Mouse (Mus musculus) embryonic facial prominence, embryonic 15.5 days (tissue): Measurements from ENCODE around the gene Exoc4. TPM values are rescaled to one million over a fixed set of nuclear protein-coding genes. Genes with fewer than 3 reads are reported as not detected.

Source experiments
- ATAC-seq: fragments of 200-750 bp; cut with Nextera tagmentation; 2 replicates; pipeline ENCODE4 v1.8.0; 2017; ENCODE audit warnings: low read depth, moderate TSS enrichment; ENCODE audit not compliant: insufficient number of reproducible peaks, low FRiP score, low TSS enrichment
- H3K27ac ChIP-seq: fragments of 300-500 bp; sonication (generic); replicated peaks from 2 replicates; pipeline ENCODE4 v1.5.1; 2015; ENCODE audit warnings: mild to moderate bottlenecking, inconsistent platforms
- H3K27me3 ChIP-seq: fragments of 300-500 bp; sonication (generic); 2 replicates; pipeline ENCODE4 v1.6.1; 2015; ENCODE audit warnings: inconsistent platforms
- H3K36me3 ChIP-seq: fragments of 300-500 bp; sonication (generic); 2 replicates; pipeline ENCODE4 v1.6.1; 2015; ENCODE audit warnings: mild to moderate bottlenecking, inconsistent platforms
- H3K4me1 ChIP-seq: fragments of 300-500 bp; sonication (generic); 2 replicates; pipeline ENCODE4 v1.6.1; 2015; ENCODE audit warnings: inconsistent platforms
- H3K4me2 ChIP-seq: fragments of 300-500 bp; sonication (generic); replicated peaks from 2 replicates; pipeline ENCODE4 v1.6.1; 2015; ENCODE audit warnings: mild to moderate bottlenecking, inconsistent platforms
- H3K4me3 ChIP-seq: fragments of 300-500 bp; sonication (generic); replicated peaks from 2 replicates; pipeline ENCODE4 v1.5.1; 2015; ENCODE audit warnings: mild to moderate bottlenecking, inconsistent platforms
- H3K9ac ChIP-seq: fragments of 300-500 bp; sonication (generic); 2 replicates; pipeline ENCODE4 v1.6.1; 2015; ENCODE audit warnings: inconsistent platforms
- H3K9me3 ChIP-seq: fragments of 300-500 bp; sonication (generic); replicated peaks from 2 replicates; pipeline ENCODE4 v1.6.1; 2016; ENCODE audit warnings: inconsistent platforms
- WGBS: fragments of 180-500 bp; shearing (Covaris S2); methylation state at CpG from one replicate; pipeline ENCODE4 v1.1.7; 2015; 5-methylcytosine and 5-hydroxymethylcytosine counted together
- polyA plus RNA-seq: library from polyadenylated mRNA; unstranded; fragments of >200 nt; fragmentation: Nextera tagmentation; extraction: Ambion mirVana; gene quantifications from 2 replicates; pipeline ENCODE4 v1.2.1, GENCODE M21; 2015

Exoc4 gene
- polyA plus RNA-seq, 1 experiment from 2014 or later = 36.7 TPM

DNA sequence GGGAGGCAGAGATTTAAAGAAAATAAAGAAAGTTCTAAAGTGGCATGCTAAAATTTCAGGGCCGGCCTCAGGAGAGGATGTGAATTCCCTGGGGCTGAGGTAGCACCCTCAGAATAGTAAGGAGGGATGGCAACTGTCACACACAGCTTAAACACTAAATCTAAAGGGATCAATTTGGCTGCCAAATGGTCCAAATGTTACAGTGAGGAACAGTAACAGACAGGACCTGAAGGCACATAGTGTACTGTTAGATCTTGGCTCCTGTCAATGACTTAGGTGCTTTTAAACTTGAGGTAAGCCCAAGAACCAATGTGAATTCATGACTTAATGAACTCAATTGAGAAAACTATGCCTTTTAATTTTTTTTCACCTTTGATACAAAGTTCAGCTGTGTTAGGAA, 622.4 kb downstream of the Exoc4 start:
- no peak for ATAC-seq
- Histone ChIP-seq H3K27me3 (no peaks in the 10 kb centered on the region), H3K4me3 (no peak overlapping the region), H3K9me3 (no peaks in the 10 kb centered on the region), H3K27ac (no peak overlapping the region), H3K4me2 (no peak overlapping the region), H3K9ac (no peak overlapping the region), H3K36me3 (no peaks in the 10 kb centered on the region), H3K4me1 (peaks cover 8% of the 10 kb centered on the region; the same call in 1 of the 2 replicates)
- WGBS = 29% methylated on average over 1 of the region's 1 CpGs

- Histone ChIP-seq H3K9me3 (no peaks in the 10 kb centered on the region), H3K9ac (no peak overlapping the region), H3K4me2 (no peak overlapping the region), H3K27ac (no peak overlapping the region), H3K27me3 (no peaks in the 10 kb centered on the region), H3K4me1 (peaks cover 8% of the 10 kb centered on the region; the same call in 1 of the 2 replicates), H3K36me3 (no peaks in the 10 kb centered on the region), H3K4me3 (no peak overlapping the region)
- WGBS = 5% methylated on average over 1 of the region's 1 CpGs
- ATAC-seq = no peak
These were observed 623.3 kb downstream of the Exoc4 start for GRCm38 (mm10) chr6:33872192-33872591.

GRCm38 (mm10) chr6:33873000-33873399, 624.1 kb downstream of the Exoc4 start:
- ATAC-seq = no peak
- Histone ChIP-seq H3K9me3 (no peaks in the 10 kb centered on the region), H3K4me3 (no peak overlapping the region), H3K27ac (no peak overlapping the region), H3K27me3 (no peaks in the 10 kb centered on the region), H3K4me2 (no peak overlapping the region), H3K36me3 (no peaks in the 10 kb centered on the region), H3K9ac (no peak overlapping the region), H3K4me1 (peaks cover 8% of the 10 kb centered on the region; the same call in 1 of the 2 replicates)
- WGBS = 78% methylated on average over 5 of the region's 5 CpGs

GRCm38 (mm10) chr6:33874291-33875014, 625.6 kb downstream of the Exoc4 start:
- H3K9ac ChIP-seq = no peak overlapping the region
- H3K4me1 ChIP-seq = peaks cover 8% of the 10 kb centered on the region; the same call in 1 of the 2 replicates
- H3K4me2 ChIP-seq = no peak overlapping the region
- H3K4me3 ChIP-seq = no peak overlapping the region
- H3K27me3 ChIP-seq = no peaks in the 10 kb centered on the region
- H3K36me3 ChIP-seq = no peaks in the 10 kb centered on the region
- ATAC-seq = no peak
- 64% methylated on average over 8 of the region's 8 CpGs for WGBS
- no peaks in the 10 kb centered on the region for H3K9me3 ChIP-seq
- no peak overlapping the region for H3K27ac ChIP-seq

DNA sequence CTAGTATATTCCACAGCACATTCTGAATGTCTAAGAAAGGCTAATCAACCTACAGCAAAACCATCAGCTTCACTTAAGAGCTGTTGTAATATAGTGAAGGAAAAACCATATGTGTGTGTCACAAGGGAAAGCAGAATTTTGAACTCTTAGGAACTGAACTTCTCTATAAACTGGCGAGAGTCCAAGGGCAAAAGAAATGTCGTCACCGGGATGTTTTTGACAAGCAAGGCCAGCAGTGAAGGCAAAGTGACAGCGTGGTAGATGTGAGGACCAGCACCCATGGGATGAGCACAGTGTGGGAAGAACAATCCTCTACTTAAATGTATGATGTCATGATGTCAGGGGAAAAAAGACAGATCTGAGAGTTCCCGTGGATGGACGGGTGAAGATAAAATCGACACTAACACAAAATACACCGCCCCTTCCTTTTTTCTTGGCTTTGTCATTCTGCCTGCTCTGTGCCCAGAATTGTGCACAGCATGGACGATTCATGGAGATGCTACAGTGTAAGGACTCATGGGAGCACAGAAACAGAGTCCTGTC, 635.3 kb downstream of the Exoc4 start:
- no peak overlapping the region for H3K4me2 ChIP-seq
- H3K27ac ChIP-seq = no peak overlapping the region
- H3K4me3 ChIP-seq = no peak overlapping the region
- no peaks in the 10 kb centered on the region for H3K9me3 ChIP-seq
- H3K27me3 ChIP-seq = no peaks in the 10 kb centered on the region
- no peaks in the 10 kb centered on the region for H3K36me3 ChIP-seq
- no peak for ATAC-seq
- WGBS = 69% methylated on average over 9 of the region's 9 CpGs
- H3K4me1 ChIP-seq = no peaks in the 10 kb centered on the region
- H3K9ac ChIP-seq = no peak overlapping the region

DNA sequence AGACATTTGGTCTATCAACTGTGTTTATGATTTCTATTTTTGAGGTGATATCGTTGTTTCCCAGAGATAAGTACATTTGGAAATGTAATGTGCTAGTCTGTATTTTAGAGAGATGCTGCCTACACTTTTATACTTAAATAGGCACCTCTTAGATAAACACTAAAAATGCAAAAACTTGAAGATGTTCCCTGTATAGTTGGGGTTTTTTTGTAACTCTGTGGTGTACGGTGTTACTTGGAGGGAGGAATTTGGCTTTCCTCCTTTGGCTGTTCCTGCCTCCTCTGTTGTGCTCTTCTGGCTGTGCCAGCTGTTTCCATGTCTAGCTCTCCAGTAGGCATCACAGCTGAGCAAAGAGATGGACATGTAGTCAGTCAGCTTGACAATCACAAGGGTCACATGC, 638.1 kb downstream of the Exoc4 start:
- H3K9ac ChIP-seq = no peak overlapping the region
- WGBS = 81% methylated on average over 2 of the region's 2 CpGs
- H3K4me1 ChIP-seq = no peaks in the 10 kb centered on the region
- H3K27ac ChIP-seq = no peak overlapping the region
- H3K4me2 ChIP-seq = no peak overlapping the region
- H3K27me3 ChIP-seq = no peaks in the 10 kb centered on the region
- no peak for ATAC-seq
- H3K4me3 ChIP-seq = no peak overlapping the region
- H3K9me3 ChIP-seq = no peaks in the 10 kb centered on the region
- H3K36me3 ChIP-seq = no peaks in the 10 kb centered on the region

DNA sequence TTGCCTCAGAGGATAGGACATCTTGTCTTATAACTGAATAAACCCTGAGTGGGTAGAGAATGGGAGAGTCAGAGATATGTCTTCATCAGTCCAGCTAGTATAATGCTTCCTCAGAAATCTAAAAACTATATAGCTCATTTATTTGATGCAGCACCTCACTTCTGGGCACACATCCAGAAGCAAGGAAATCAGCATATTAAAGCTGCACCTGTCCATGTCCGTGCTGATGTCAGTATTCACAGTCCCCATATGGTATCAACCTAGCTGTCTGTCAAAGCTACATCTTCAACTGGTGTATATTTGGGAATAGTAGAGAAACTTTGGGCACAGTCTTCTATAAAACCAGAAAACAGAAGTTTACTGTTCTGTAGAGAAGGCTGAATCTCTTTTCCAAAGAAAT, 642.0 kb downstream of the Exoc4 start:
- 77% methylated on average over 1 of the region's 1 CpGs for WGBS
- no peak overlapping the region for H3K27ac ChIP-seq
- no peak overlapping the region for H3K4me2 ChIP-seq
- H3K9ac ChIP-seq = no peak overlapping the region
- no peaks in the 10 kb centered on the region for H3K27me3 ChIP-seq
- H3K9me3 ChIP-seq = no peaks in the 10 kb centered on the region
- H3K4me3 ChIP-seq = no peak overlapping the region
- ATAC-seq = no peak
- no peaks in the 10 kb centered on the region for H3K36me3 ChIP-seq
- H3K4me1 ChIP-seq = no peaks in the 10 kb centered on the region

GRCm38 (mm10) chr6:33892142-33892541, 643.3 kb downstream of the Exoc4 start:
- Histone ChIP-seq H3K9me3 (no peaks in the 10 kb centered on the region), H3K36me3 (no peaks in the 10 kb centered on the region), H3K27me3 (no peaks in the 10 kb centered on the region), H3K27ac (no peak overlapping the region), H3K4me3 (no peak overlapping the region), H3K9ac (no peak overlapping the region), H3K4me1 (no peaks in the 10 kb centered on the region), H3K4me2 (no peak overlapping the region)
- no peak for ATAC-seq
- 49% methylated on average over 2 of the region's 2 CpGs for WGBS

- Histone ChIP-seq H3K4me3 (no peak overlapping the region), H3K4me2 (no peak overlapping the region), H3K9me3 (no peaks in the 10 kb centered on the region), H3K4me1 (no peaks in the 10 kb centered on the region), H3K36me3 (no peaks in the 10 kb centered on the region), H3K27me3 (no peaks in the 10 kb centered on the region), H3K9ac (no peak overlapping the region), H3K27ac (no peak overlapping the region)
- WGBS = 85% methylated on average over 5 of the region's 5 CpGs
- ATAC-seq = no peak
These were observed 651.1 kb downstream of the Exoc4 start for GRCm38 (mm10) chr6:33899973-33900372.

- Histone ChIP-seq H3K4me3 (no peak overlapping the region), H3K27ac (no peak overlapping the region), H3K36me3 (no peaks in the 10 kb centered on the region), H3K9me3 (no peaks in the 10 kb centered on the region), H3K4me1 (no peaks in the 10 kb centered on the region), H3K27me3 (no peaks in the 10 kb centered on the region), H3K9ac (no peak overlapping the region), H3K4me2 (no peak overlapping the region)
- WGBS = 77% methylated on average over 4 of the region's 4 CpGs
- ATAC-seq = no peak
These were observed 651.7 kb downstream of the Exoc4 start for GRCm38 (mm10) chr6:33900615-33901014.

- Histone ChIP-seq H3K4me3 (no peak overlapping the region), H3K27ac (no peak overlapping the region), H3K4me2 (no peak overlapping the region), H3K9me3 (no peaks in the 10 kb centered on the region), H3K36me3 (no peaks in the 10 kb centered on the region), H3K4me1 (no peaks in the 10 kb centered on the region), H3K9ac (no peak overlapping the region), H3K27me3 (no peaks in the 10 kb centered on the region)
- ATAC-seq = no peak
- WGBS = 74% methylated on average over 1 of the region's 1 CpGs
These were observed 656.2 kb downstream of the Exoc4 start for GRCm38 (mm10) chr6:33905099-33905498.

DNA sequence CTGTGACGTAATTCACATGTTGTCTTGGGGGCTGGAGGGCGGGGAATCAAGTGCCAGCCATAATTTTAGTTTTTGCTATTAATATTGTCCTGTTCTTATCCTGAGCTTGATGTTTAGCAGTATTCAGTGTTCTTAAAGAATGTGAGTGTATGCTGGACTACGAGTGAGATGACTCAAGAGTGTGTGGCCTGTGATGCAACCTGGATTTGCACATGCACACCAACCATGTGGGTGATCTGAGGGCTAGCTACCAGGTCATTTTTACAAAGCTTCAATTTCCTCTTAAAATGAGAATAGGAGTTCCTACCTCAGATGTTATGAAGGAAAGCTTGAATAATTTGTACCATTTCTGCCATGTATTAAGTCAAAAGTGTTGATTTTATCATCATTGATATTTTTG, 661.8 kb downstream of the Exoc4 start:
- no peaks in the 10 kb centered on the region for H3K36me3 ChIP-seq
- no peaks in the 10 kb centered on the region for H3K9me3 ChIP-seq
- no peak overlapping the region for H3K4me3 ChIP-seq
- no peaks in the 10 kb centered on the region for H3K27me3 ChIP-seq
- no peaks in the 10 kb centered on the region for H3K4me1 ChIP-seq
- no peak overlapping the region for H3K9ac ChIP-seq
- no peak overlapping the region for H3K4me2 ChIP-seq
- no peak for ATAC-seq
- 81% methylated on average over 3 of the region's 3 CpGs for WGBS
- no peak overlapping the region for H3K27ac ChIP-seq
